Mouse (Mus musculus) adrenal gland, postnatal 36 days (tissue): Measurements from ENCODE around the gene Picalm. TPM values are rescaled to one million over a fixed set of nuclear protein-coding genes. Genes with fewer than 3 reads are reported as not detected.
A peak's percentile ranks its signal among the peaks of the same experiment; 100 is the strongest.
"Not testable (repeated sequence)": the region's sequence is repeated elsewhere in the genome, so short reads cannot be mapped to it uniquely, and the experiment has no call there.

Experiments
- DNase-seq, 2 experiments: peaks; one replicate each; pipeline ENCODE4 v3.0.0; 2021; ENCODE audit warnings: mixed read lengths in 1 of 2
- total RNA-seq, 2 experiments: library from RNA; stranded (reverse); gene quantifications; 2 replicates each; pipeline ENCODE4 v1.2.3; 2021

The Picalm gene
- total RNA-seq, 2 experiments from 2014 or later, result 148 to 152 TPM

- DNase-seq, result peak in 1 of 2 experiments; percentile 3
Observed at GRCm38 (mm10) chr7:90131831-90132241, 1.8 kb downstream of the Picalm start.

DNA sequence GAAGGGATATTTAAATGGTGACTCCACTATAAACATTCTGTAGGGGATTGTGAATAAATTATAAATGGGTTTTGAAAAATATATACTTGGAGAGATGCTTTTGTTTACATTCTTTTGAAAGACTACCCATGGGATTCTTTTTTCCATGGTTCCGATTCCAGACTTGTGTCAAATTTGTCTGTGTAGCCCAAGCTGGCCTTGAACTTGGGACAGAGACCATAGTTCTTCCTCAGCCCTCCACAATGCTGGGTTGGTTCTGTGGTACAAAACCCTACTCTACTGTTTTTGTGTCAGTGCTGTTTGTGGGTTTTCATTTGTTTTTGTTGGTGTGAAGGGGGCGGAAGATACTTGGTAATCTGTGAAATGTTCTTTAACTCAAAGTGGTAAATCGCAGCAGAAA, 2.3 kb downstream of the Picalm start:
- DNase-seq, result no peak

DNA sequence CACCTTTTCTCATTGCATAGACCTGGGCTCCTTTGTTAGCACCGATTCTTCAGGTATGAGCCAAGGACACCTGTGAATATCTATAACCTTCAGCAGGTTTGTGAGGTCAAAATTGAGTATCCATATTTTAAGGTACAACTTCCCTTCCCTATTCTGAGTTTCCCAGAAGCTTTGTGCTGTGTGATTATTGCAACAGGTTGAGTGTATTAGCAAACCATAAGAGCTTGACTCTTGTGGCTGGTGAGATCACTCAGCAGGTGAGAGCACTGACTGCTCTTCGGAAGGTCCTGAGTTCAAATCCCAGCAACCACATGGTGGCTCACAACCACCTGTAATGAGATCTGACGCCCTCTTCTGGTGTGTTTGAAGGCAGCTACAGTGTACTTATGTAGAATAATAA, 6.7 kb downstream of the Picalm start:
- DNase-seq, result no peak

DNA sequence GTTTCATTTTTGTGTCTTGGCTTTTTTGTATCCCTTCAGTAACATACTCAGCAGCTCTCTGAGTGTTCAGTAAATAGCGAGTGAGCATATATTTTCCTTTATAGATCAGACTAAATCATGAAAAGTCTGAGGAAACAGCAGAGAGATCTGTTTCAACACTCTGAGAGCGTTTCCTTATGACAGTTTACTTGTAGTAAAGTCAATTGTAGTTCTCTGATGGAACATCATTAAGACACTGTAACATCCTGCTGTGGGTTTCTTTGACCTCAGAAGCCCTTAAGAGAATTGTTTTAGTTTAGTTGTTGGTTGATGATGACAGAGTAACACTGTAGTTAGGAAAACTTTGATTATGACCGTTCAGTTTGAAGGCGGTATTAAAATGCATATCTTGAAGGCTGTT, 8.3 kb downstream of the Picalm start:
- no peak for DNase-seq

GRCm38 (mm10) chr7:90140290-90140689, 10.3 kb downstream of the Picalm start:
- no peak for DNase-seq

GRCm38 (mm10) chr7:90144275-90144674, 14.3 kb downstream of the Picalm start:
- no peak for DNase-seq

DNA sequence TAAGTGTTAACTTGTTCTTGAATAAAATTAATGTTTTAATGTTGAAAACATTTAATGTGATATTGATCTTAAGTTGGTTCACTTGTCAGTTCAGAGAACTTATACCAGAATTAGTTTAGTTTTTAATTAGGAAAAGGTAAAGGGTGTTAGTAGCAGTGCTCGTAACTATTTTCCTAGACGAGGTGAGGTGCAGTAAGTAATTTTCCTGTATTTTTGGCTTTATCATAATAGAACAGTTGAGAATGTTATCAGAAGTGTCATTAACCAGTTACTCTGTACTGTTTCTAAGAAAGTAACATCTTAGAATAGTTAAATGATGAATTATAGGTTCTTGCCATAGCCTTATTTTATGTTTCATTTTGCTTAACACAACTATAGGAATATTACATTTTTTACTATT, 15.0 kb downstream of the Picalm start:
- DNase-seq, result no peak

GRCm38 (mm10) chr7:90145376-90145775, 15.4 kb downstream of the Picalm start:
- DNase-seq, result no peak

GRCm38 (mm10) chr7:90145897-90146296, 15.9 kb downstream of the Picalm start:
- DNase-seq, result peak; percentile 44 to 45

GRCm38 (mm10) chr7:90146321-90146720, 16.3 kb downstream of the Picalm start:
- DNase-seq, result no peak

GRCm38 (mm10) chr7:90148023-90148422, 18.0 kb downstream of the Picalm start:
- no peak for DNase-seq

DNA sequence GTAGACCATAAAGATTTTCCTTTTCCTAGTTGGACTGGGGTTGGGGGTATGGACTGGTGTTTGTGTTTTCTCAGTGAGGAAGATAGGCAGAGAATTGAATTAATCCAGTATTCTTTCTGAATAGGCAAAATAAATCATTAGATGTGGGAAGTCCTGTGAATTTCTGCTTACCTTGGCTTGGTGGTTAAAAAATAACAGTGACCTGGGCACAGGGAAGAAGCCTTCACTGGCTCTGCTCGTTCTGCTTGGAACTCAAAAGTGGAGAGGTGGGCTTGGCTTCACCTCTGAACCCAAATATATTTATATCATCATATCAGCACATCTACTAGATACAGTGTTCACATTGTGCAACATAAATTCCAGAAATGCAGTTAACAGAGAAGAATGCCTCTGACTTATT, 18.5 kb downstream of the Picalm start:
- no peak for DNase-seq

DNA sequence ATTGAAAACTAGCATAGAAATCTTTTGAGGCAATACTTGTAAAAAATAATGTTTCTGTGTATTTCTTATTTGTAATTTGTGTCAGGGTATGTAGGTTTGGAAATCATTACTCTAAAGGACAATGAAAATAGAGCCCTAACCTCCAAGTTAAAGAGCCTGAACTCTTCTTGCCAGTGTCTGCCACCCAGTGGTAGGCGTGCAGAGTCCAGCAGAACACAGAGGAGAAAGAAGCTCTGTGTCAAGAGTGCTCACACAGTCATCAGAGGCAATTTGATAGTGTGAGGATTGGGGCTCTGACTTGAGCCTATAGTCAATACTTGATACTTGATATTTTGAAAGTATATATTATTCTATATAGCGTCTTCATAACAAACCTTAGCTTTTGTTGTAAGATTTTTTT, 20.3 kb downstream of the Picalm start:
- DNase-seq, result peak; percentile 65 to 77

GRCm38 (mm10) chr7:90158034-90158433, 28.0 kb downstream of the Picalm start:
- DNase-seq, result no peak

DNA sequence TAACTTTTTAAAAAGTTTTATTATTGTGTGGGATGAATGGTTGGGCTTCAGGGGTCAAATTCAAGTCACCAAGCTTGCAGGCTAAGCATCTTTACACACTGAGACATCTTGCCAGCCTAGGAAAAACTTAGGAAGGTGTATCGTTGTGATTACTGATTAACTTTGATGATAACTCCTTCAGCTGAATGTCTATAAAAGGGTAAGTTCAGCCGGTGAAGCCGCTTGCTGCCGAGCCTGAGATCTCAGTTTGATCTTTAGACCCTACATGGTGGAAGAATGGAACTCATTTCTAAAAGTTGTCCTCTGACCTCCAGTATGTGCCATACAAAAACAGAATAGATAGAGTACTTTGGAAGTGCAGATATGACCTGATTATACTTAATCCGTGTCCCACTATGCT, 30.6 kb downstream of the Picalm start:
- DNase-seq, result no peak

DNA sequence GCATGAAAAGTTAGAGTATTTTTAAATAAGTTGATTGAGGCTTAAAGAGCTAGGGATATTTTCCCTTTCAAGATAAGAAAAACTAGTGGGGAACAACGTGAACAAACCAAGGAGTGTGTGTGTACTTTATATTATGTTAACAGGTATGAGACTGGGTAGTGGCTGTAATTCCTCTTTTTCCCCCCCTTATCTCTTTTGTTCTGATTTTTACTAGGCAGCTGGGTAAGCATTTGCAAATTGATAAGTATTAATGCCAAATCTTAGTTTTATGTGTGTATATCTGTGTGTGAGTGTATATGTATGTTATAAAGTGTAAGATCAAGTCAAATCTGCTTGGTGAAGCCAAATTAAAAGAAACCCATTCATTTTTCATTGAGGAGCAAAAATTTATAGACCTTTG, 34.3 kb downstream of the Picalm start:
- DNase-seq, result no peak

DNA sequence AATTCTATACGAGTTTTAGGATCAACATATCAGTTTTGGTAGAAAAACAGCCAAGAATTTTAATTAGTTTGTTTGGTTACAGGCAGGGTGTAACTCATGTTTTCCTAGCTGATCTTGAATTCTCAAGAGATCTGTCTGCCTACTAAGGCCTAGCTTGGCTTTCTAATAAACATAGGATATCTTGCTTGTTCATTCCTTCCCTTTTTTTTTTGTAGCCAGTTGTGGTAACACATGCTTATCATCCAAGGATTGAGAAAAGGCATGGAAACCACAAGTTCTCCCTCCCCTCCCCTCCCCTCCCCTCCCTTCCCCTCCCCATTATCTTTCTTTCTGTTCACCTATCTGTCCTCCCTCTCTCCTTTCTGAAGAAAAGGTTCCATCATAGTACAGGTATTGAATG, 36.0 kb downstream of the Picalm start:
- DNase-seq, result no peak

DNA sequence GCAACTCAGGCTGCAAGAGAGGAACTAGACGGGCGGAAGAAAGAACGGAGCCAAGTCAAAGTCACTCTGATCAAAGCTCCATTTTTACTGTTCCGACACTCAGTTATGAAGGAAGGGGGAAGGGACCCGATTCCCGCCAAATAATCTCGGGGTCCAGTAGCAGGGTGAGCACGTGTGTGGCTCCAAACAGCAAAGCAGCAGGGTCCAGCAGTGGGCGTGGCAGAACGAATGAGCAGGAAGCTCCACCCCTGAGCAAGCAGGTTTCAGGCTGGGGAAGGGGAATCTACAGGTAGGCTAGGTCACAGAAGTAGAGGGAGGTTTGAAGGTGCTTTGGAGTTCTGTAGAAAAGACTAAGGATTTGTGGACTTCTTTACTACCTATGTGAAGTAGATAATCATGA, 37.8 kb downstream of the Picalm start:
- not testable (repeated sequence) for DNase-seq

GRCm38 (mm10) chr7:90173778-90174177, 43.8 kb downstream of the Picalm start:
- no peak for DNase-seq

- no peak for DNase-seq
Observed at GRCm38 (mm10) chr7:90175576-90175975, 45.6 kb downstream of the Picalm start.

DNA sequence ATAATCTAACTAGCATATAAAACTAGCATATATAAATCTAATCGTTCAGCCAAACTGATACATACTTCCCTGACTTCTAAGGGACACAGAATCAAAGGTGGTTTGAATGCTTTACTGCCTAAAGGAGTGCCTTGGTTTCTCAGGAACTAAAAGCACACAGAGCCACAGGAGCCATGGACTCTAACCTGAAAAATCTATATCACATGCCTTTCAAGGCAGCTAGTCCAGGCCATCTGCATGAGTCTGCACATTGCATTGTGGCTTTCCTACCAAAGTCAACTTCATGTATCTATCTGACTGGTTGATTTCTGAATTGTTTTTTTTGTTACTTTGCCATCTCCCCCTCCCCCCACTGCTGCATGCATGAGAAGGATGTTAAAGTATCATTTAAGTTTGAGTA, 50.6 kb downstream of the Picalm start:
- no peak for DNase-seq

- peak; percentile 21 to 41 for DNase-seq
Observed at GRCm38 (mm10) chr7:90200251-90200650, 70.2 kb downstream of the Picalm start.

GRCm38 (mm10) chr7:90201877-90202465, 72.0 kb downstream of the Picalm start:
- no peak for DNase-seq

- DNase-seq, result no peak
Observed at GRCm38 (mm10) chr7:90203914-90204313, 73.9 kb downstream of the Picalm start.

DNA sequence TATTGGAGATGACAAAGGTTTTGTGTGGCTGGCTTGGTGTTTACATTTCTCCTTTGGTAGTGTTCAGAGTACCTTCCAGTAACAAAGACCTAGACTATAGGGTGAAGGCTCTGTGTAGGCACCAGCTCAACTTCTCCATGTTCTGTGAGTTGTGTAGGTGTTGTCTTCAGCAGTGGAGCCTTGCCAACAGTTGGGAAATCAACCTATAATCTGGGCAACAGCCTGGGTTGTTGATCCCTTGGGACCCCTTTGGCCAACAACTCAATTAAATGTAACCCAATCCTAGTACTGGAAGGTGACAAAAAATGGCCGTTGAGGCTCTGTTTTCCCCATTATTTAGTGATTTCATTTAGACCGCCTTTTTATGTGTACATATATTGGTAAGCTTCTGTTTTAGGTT, 80.1 kb downstream of the Picalm start:
- peak in 1 of 2 experiments; percentile 41 for DNase-seq
